Mouse (Mus musculus) liver, embryonic 14.5 days (tissue): Measurements from ENCODE around the gene D930020B18Rik. TPM values are rescaled to one million over a fixed set of nuclear protein-coding genes. Genes with fewer than 3 reads are reported as not detected.

Experiments used
- ATAC-seq: fragments of 200-750 bp; cut with Nextera tagmentation; 2 replicates; pipeline ENCODE4 v1.8.0; 2017; ENCODE audit warnings: moderate number of reproducible peaks, mild to moderate bottlenecking, moderate library complexity; ENCODE audit not compliant: insufficient read depth
- DNase-seq, 3 experiments: peaks; one replicate each; pipeline ENCODE4 v3.0.0-alpha.2; 2012 to 2013; ENCODE audit warnings: low read depth in 3 of 3, low spot score in 3 of 3
- H3K27ac ChIP-seq: fragments of 300-500 bp; sonication (generic); 2 replicates; pipeline ENCODE4 v1.5.1; 2014; ENCODE audit warnings: moderate library complexity, mild to moderate bottlenecking, control low read depth, inconsistent platforms
- H3K27me3 ChIP-seq: fragments of 300-500 bp; sonication (generic); 2 replicates; pipeline ENCODE4 v1.6.1; 2014; ENCODE audit warnings: mild to moderate bottlenecking, low read length, moderate library complexity; ENCODE audit not compliant: control insufficient read depth, insufficient read depth
- H3K36me3 ChIP-seq: fragments of 300-500 bp; sonication (generic); replicated peaks from 2 replicates; pipeline ENCODE4 v1.6.1; 2014; ENCODE audit warnings: low read depth; ENCODE audit not compliant: control insufficient read depth, insufficient read depth
- H3K4me1 ChIP-seq, 2 experiments: fragments of 200-500 bp in 1 of 2; fragments of 300-500 bp in 1 of 2; sonication (generic) in 1 of 2; replicated peaks; 2 replicates each; pipeline ENCODE4 v1.6.1; 2012 to 2014; ENCODE audit warnings: antibody characterized with exemption in 1 of 2, inconsistent platforms in 1 of 2, low read length in 1 of 2; ENCODE audit not compliant: control insufficient read depth in 2 of 2, insufficient read depth in 2 of 2
- H3K4me2 ChIP-seq: fragments of 300-500 bp; sonication (generic); 2 replicates; pipeline ENCODE4 v1.6.1; 2014; ENCODE audit warnings: low read depth, mild to moderate bottlenecking, control low read depth, moderate library complexity
- H3K4me3 ChIP-seq, 2 experiments: fragments of 200-500 bp in 1 of 2; fragments of 300-500 bp in 1 of 2; sonication (generic) in 1 of 2; 2 replicates each; pipeline ENCODE4 v1.5.1; 2012 to 2014; ENCODE audit warnings: low read depth in 2 of 2, low read length in 2 of 2, mild to moderate bottlenecking in 2 of 2, control low read depth in 1 of 2, inconsistent platforms in 1 of 2, moderate library complexity in 1 of 2; ENCODE audit not compliant: insufficient read depth in 1 of 2
- H3K9ac ChIP-seq: fragments of 300-500 bp; sonication (generic); replicated peaks from 2 replicates; pipeline ENCODE4 v1.6.1; 2014; ENCODE audit warnings: mild to moderate bottlenecking, control low read depth, moderate library complexity
- H3K9me3 ChIP-seq: fragments of 300-500 bp; sonication (generic); 2 replicates; pipeline ENCODE4 v1.6.1; 2016; ENCODE audit warnings: low read length, mixed read lengths; ENCODE audit not compliant: control insufficient read depth
- CTCF ChIP-seq: IDR thresholded peaks from 2 replicates; pipeline ENCODE4 v1.5.1; 2016; ENCODE audit warnings: antibody characterized with exemption, low read depth, control low read depth
- EP300 ChIP-seq: IDR thresholded peaks from 2 replicates; pipeline ENCODE4 v1.6.1; 2016; ENCODE audit warnings: antibody characterized with exemption, low read depth
- WGBS: fragments of 180-500 bp; shearing (Covaris S2); extraction: QIAGEN DNeasy Blood & Tissue Kit; methylation state at CpG from one replicate; pipeline ENCODE4 v1.1.7; 2014; ENCODE audit not compliant: insufficient replicate concordance; 5-methylcytosine and 5-hydroxymethylcytosine counted together
- polyA plus RNA-seq, 2 experiments: library from polyadenylated mRNA; depleted of rRNA in 1 of 2; stranded (reverse) in 1 of 2; unstranded in 1 of 2; fragments of >200 nt; fragmentation: Nextera tagmentation in 1 of 2; extraction: Ambion mirVana in 1 of 2; gene quantifications; 2 replicates each; pipeline versions ENCODE4 v1.2.1 to v1.2.3; 2012 to 2014

The D930020B18Rik gene
- polyA plus RNA-seq, 2 experiments: 0.04 TPM; not detected in 1

- no peaks in the 10 kb centered on the region for H3K36me3 ChIP-seq
- no peak overlapping the region for H3K4me2 ChIP-seq
- TF ChIP-seq CTCF (no peak), EP300 (no peak)
- H3K4me1 ChIP-seq: no peaks in the 10 kb centered on the region
- no peak overlapping the region for H3K4me3 ChIP-seq
- 72% methylated on average over 10 of the region's 10 CpGs for whole genome bisulfite sequencing
- H3K9me3 ChIP-seq: no peaks in the 10 kb centered on the region
- no peak overlapping the region for H3K27ac ChIP-seq
- ATAC-seq (no peak), DNase-seq (no peak)
- H3K27me3 ChIP-seq: no peaks in the 10 kb centered on the region
- no peak overlapping the region for H3K9ac ChIP-seq
Measured at GRCm38 (mm10) chr10:121669103-121669502, 27.7 kb downstream of the D930020B18Rik start.

GRCm38 (mm10) chr10:121677019-121677418 lies 35.6 kb downstream of the D930020B18Rik start:
- H3K27ac ChIP-seq: no peak overlapping the region
- H3K4me3 ChIP-seq: no peak overlapping the region
- ATAC-seq (no peak), DNase-seq (no peak)
- H3K9me3 ChIP-seq: no peaks in the 10 kb centered on the region
- 43% methylated on average over 7 of the region's 7 CpGs for WGBS
- H3K36me3 ChIP-seq: no peaks in the 10 kb centered on the region
- no peaks in the 10 kb centered on the region for H3K4me1 ChIP-seq
- no peak overlapping the region for H3K4me2 ChIP-seq
- H3K9ac ChIP-seq: no peak overlapping the region
- no peak for TF ChIP-seq CTCF
- no peak for TF ChIP-seq EP300
- H3K27me3 ChIP-seq: no peaks in the 10 kb centered on the region

GRCm38 (mm10) chr10:121680902-121681301 lies 39.5 kb downstream of the D930020B18Rik start:
- no peaks in the 10 kb centered on the region for H3K9me3 ChIP-seq
- no peak overlapping the region for H3K4me3 ChIP-seq
- ATAC-seq (no peak), DNase-seq (no peak)
- no peaks in the 10 kb centered on the region for H3K36me3 ChIP-seq
- H3K4me2 ChIP-seq: no peak overlapping the region
- TF ChIP-seq EP300 (no peak), CTCF (no peak)
- H3K4me1 ChIP-seq: no peaks in the 10 kb centered on the region
- no peak overlapping the region for H3K27ac ChIP-seq
- no peaks in the 10 kb centered on the region for H3K27me3 ChIP-seq
- WGBS: 36% methylated on average over 2 of the region's 2 CpGs
- no peak overlapping the region for H3K9ac ChIP-seq

- Histone ChIP-seq H3K9ac (no peak overlapping the region), H3K4me1 (no peaks in the 10 kb centered on the region), H3K4me2 (no peak overlapping the region), H3K27ac (no peak overlapping the region), H3K9me3 (no peaks in the 10 kb centered on the region), H3K36me3 (no peaks in the 10 kb centered on the region), H3K27me3 (no peaks in the 10 kb centered on the region), H3K4me3 (no peak overlapping the region)
- 47% methylated on average over 10 of the region's 10 CpGs for WGBS
- TF ChIP-seq CTCF (no peak), EP300 (no peak)
- no peak for DNase-seq
- no peak for ATAC-seq
Measured at GRCm38 (mm10) chr10:121682539-121682938, 41.2 kb downstream of the D930020B18Rik start.

- no peak overlapping the region for H3K9ac ChIP-seq
- H3K36me3 ChIP-seq: no peaks in the 10 kb centered on the region
- H3K9me3 ChIP-seq: no peaks in the 10 kb centered on the region
- no peaks in the 10 kb centered on the region for H3K27me3 ChIP-seq
- H3K4me2 ChIP-seq: no peak overlapping the region
- no peak overlapping the region for H3K27ac ChIP-seq
- ATAC-seq: no peak
- no peak for DNase-seq
- H3K4me3 ChIP-seq: no peak overlapping the region
- no peak for TF ChIP-seq EP300
- no peak for TF ChIP-seq CTCF
- 60% methylated on average over 4 of the region's 4 CpGs for WGBS
- no peaks in the 10 kb centered on the region for H3K4me1 ChIP-seq
Measured at GRCm38 (mm10) chr10:121686153-121686660, 44.8 kb downstream of the D930020B18Rik start.
